Mouse (Mus musculus) G1E (cell line): ENCODE results near the gene Rxfp3. TPM values are rescaled to one million over a fixed set of nuclear protein-coding genes. Genes with fewer than 3 reads are reported as not detected.

Experiments used
- ATAC-seq: 2 replicates; pipeline ENCODE4 v1.8.0; 2016; ENCODE audit warnings: mild to moderate bottlenecking; ENCODE audit not compliant: insufficient number of reproducible peaks, poor library complexity, low FRiP score, severe bottlenecking; ENCODE audit errors: extremely low read depth
- DNase-seq: peaks from one replicate; pipeline ENCODE4 v3.0.0; 2012; ENCODE audit warnings: low spot score
- H3K27me3 ChIP-seq: 2 replicates; pipeline ENCODE4 v1.6.1; 2012; ENCODE audit warnings: mild to moderate bottlenecking, low read length, inconsistent platforms; ENCODE audit not compliant: insufficient read depth
- H3K36me3 ChIP-seq: replicated peaks from 2 replicates; pipeline ENCODE3; 2012; ENCODE audit warnings: mild to moderate bottlenecking, inconsistent platforms
- H3K4me1 ChIP-seq: 2 replicates; pipeline ENCODE4 v1.6.1; 2012; ENCODE audit warnings: low read depth, low read length, inconsistent platforms, mixed read lengths; ENCODE audit not compliant: insufficient read depth
- H3K4me3 ChIP-seq: 2 replicates; pipeline ENCODE4 v1.5.1; 2012; ENCODE audit warnings: low read depth, mild to moderate bottlenecking, inconsistent platforms, low read length, moderate library complexity, mixed read lengths
- H3K9me3 ChIP-seq: replicated peaks from 2 replicates; pipeline ENCODE4 v1.6.1; 2012; ENCODE audit warnings: inconsistent platforms
- CTCF ChIP-seq: IDR thresholded peaks from 2 replicates; pipeline ENCODE4 v1.5.1; 2012; ENCODE audit warnings: low read depth, low read length, inconsistent platforms, mixed read lengths
- GATA1 ChIP-seq: IDR thresholded peaks from 2 replicates; pipeline ENCODE4 v1.6.1; 2012; ENCODE audit warnings: borderline replicate concordance, low read length, inconsistent platforms, mixed read lengths
- GATA2 ChIP-seq: IDR thresholded peaks from 2 replicates; pipeline ENCODE4 v1.6.1; 2012; ENCODE audit warnings: low read depth, low read length, inconsistent platforms, borderline replicate concordance
- POLR2AphosphoS5 ChIP-seq: IDR thresholded peaks from 2 replicates; pipeline ENCODE4 v1.6.1; 2012; ENCODE audit warnings: low read depth, low read length, inconsistent platforms; ENCODE audit not compliant: insufficient replicate concordance
- TAL1 ChIP-seq: conservative IDR thresholded peaks from 2 replicates; pipeline ENCODE4 v1.6.1; 2012; ENCODE audit warnings: low read depth, low read length, inconsistent platforms, mixed read lengths
- polyA plus RNA-seq: library from polyadenylated mRNA; stranded (reverse); fragments of >175 nt; gene quantifications from 2 replicates; pipeline ENCODE4 v1.2.3, GENCODE M21; 2012
- total RNA-seq, 2 experiments: library from RNA; stranded (forward) in 1 of 2; stranded (reverse) in 1 of 2; fragments of 200-1000 nt in 1 of 2; fragments of >200 nt in 1 of 2; fragmentation: Nextera tagmentation in 1 of 2; gene quantifications; 2 replicates each; pipeline ENCODE4 v1.2.3; 2014 to 2017

The Rxfp3 gene
- total and polyA plus RNA-seq, 3 experiments, result not detected

- DNase-seq (no peak), ATAC-seq (no peak)
- Histone ChIP-seq H3K27me3 (no peaks in the 10 kb centered on the region), H3K9me3 (no peaks in the 10 kb centered on the region), H3K4me1 (no peaks in the 10 kb centered on the region), H3K4me3 (no peak overlapping the region), H3K36me3 (no peaks in the 10 kb centered on the region)
- no peak for TF ChIP-seq GATA1
Observed at GRCm38 (mm10) chr15:11054440-11055080, 16.8 kb upstream of the Rxfp3 start.

GRCm38 (mm10) chr15:11053678-11054439 is 16.1 kb upstream of the Rxfp3 start:
- no peaks in the 10 kb centered on the region for H3K9me3 ChIP-seq
- no peak for TF ChIP-seq GATA2
- no peak for TF ChIP-seq GATA1
- no peak for TF ChIP-seq TAL1
- TF ChIP-seq CTCF, result no peak
- no peak for TF ChIP-seq POLR2AphosphoS5
- no peaks in the 10 kb centered on the region for H3K27me3 ChIP-seq
- ATAC-seq (no peak), DNase-seq (no peak)
- H3K36me3 ChIP-seq, result no peaks in the 10 kb centered on the region
- H3K4me1 ChIP-seq, result no peaks in the 10 kb centered on the region
- no peak overlapping the region for H3K4me3 ChIP-seq

- ATAC-seq (no peak), DNase-seq (no peak)
- Histone ChIP-seq H3K36me3 (no peaks in the 10 kb centered on the region), H3K4me1 (no peaks in the 10 kb centered on the region), H3K9me3 (no peaks in the 10 kb centered on the region), H3K27me3 (no peaks in the 10 kb centered on the region), H3K4me3 (no peak overlapping the region)
- TF ChIP-seq GATA2 (no peak), POLR2AphosphoS5 (no peak), TAL1 (no peak), CTCF (no peak), GATA1 (no peak)
Observed at GRCm38 (mm10) chr15:11042828-11043227, 5.0 kb upstream of the Rxfp3 start.

- H3K4me3 ChIP-seq, result no peak overlapping the region
- TF ChIP-seq GATA1, result no peak
- no peak for TF ChIP-seq TAL1
- TF ChIP-seq GATA2, result no peak
- no peak for TF ChIP-seq POLR2AphosphoS5
- no peak for TF ChIP-seq CTCF
- ATAC-seq (no peak), DNase-seq (no peak)
- no peaks in the 10 kb centered on the region for H3K9me3 ChIP-seq
- H3K27me3 ChIP-seq, result peaks cover 11% of the 10 kb centered on the region; the same call in 1 of the 2 replicates
- H3K36me3 ChIP-seq, result no peaks in the 10 kb centered on the region
- peaks cover 4% of the 10 kb centered on the region; the same call in 1 of the 2 replicates for H3K4me1 ChIP-seq
Observed at GRCm38 (mm10) chr15:11041229-11041628, 3.4 kb upstream of the Rxfp3 start.

GRCm38 (mm10) chr15:11040067-11040466 is 2.3 kb upstream of the Rxfp3 start:
- Histone ChIP-seq H3K4me3 (no peak overlapping the region), H3K9me3 (no peaks in the 10 kb centered on the region), H3K27me3 (peaks cover 12% of the 10 kb centered on the region; the same call in 1 of the 2 replicates), H3K4me1 (peaks cover 4% of the 10 kb centered on the region; the same call in 1 of the 2 replicates), H3K36me3 (no peaks in the 10 kb centered on the region)
- TF ChIP-seq GATA2 (no peak), GATA1 (no peak), CTCF (no peak), TAL1 (no peak), POLR2AphosphoS5 (no peak)
- ATAC-seq (no peak), DNase-seq (no peak)

GRCm38 (mm10) chr15:11038476-11038875 is 685 bp upstream of the Rxfp3 start:
- ATAC-seq, result no peak

More at GRCm38 (mm10) chr15:11038476-11038875, 685 bp upstream of the Rxfp3 start:
- no peak for DNase-seq
- H3K4me1 ChIP-seq, result peaks cover 4% of the 10 kb centered on the region; the same call in 1 of the 2 replicates
- no peaks in the 10 kb centered on the region for H3K36me3 ChIP-seq
- H3K27me3 ChIP-seq, result peaks cover 12% of the 10 kb centered on the region; the same call in 1 of the 2 replicates
- no peak overlapping the region for H3K4me3 ChIP-seq
- H3K9me3 ChIP-seq, result no peaks in the 10 kb centered on the region
- TF ChIP-seq CTCF (peak; percentile 48; the same call in 1 of the 2 replicates), GATA2 (no peak)
